Mouse (Mus musculus): ENCODE measurements around the gene Kcnh5. TPM values are rescaled to one million over a fixed set of nuclear protein-coding genes. Genes with fewer than 3 reads are reported as not detected.

The Kcnh5 gene
- total and polyA plus RNA-seq, 2 experiments, result not detected

DNA sequence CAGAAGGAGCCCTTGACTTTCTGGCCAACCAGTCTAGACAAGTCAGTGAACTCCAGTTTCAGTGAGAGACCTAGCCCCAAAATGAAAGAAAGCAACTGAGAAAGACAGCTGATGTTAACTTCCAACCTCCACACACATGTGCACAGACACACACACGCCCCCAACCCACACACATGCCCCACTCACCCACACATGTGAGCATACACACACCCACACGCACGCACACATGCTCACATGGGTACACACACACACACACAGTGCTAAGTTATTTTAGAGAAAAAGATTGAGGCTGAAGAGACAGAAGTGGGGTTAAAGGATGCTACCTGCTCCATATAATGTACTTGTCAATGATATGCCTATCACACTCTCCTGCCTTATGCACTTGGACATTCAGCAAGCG is 327.2 kb downstream of the Kcnh5 start:
- Histone ChIP-seq H3K27me3 (ENCODE audit: control insufficient read depth, insufficient read depth, low read length) (no peaks in the 10 kb centered on the region), H3K4me3 (ENCODE audit: insufficient read depth, low read depth, low read length) (no peak overlapping the region), H3K9ac (ENCODE audit: low read depth, low read length) (no peak overlapping the region), H3K79me2 (ENCODE audit: control insufficient read depth, insufficient read depth, low read length) (no peaks in the 10 kb centered on the region), H3K27ac (replicated peaks; ENCODE audit: insufficient read depth, low read depth, low read length) (no peak overlapping the region), H3K36me3 (ENCODE audit: control insufficient read depth, insufficient read depth, low read length) (no peaks in the 10 kb centered on the region), H3K4me1 (ENCODE audit: control insufficient read depth, insufficient read depth, low read length) (no peaks in the 10 kb centered on the region)
- no peak for TF ChIP-seq CTCF (IDR thresholded peaks at IDR 0.05; ENCODE audit: low read depth, low read length)
- no peak for TF ChIP-seq POLR2A (IDR thresholded peaks at IDR 0.05; ENCODE audit: extremely low read depth, insufficient read depth, low read length)
- 71% methylated on average over 4 of the region's 4 CpGs for WGBS
- DNase-seq (ENCODE audit: extremely low read depth, low read depth, low spot score), result no peak

DNA sequence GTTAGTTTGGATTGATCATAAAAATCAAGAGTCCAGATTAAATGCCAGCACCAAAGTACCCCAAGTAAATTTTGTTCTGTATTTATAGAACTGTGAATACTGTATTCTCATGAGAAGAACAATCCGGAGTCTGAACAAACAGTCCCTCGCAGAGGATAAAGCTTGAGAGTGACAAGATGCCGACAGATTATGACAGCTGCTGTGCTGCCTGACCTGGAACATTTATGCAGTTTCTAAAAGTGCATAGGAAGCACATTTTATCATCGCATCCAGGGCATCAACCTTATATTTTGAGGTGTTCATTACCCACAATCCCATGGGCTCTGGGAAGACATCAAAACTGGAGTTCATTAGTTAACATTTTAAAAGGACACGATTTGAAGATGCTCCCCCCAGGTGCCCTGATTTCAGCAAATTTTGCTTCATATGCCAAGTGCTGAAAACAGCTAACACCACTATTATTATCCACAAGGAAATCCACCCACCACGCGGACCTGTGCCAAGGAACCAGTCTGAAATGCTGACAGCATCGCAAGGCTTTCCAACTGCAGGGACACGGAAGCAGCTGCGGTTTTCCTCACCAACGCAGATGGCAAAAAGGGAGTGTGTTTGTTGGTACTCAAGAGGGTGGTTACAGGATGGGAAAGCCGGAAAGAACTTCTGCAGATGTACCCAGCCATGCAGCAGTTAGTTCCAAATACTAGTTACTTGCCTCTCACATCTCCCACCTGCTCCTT is 328.4 kb downstream of the Kcnh5 start:
- Histone ChIP-seq H3K36me3 (ENCODE audit: control insufficient read depth, insufficient read depth, low read length) (no peaks in the 10 kb centered on the region), H3K27me3 (ENCODE audit: control insufficient read depth, insufficient read depth, low read length) (no peaks in the 10 kb centered on the region), H3K79me2 (ENCODE audit: control insufficient read depth, insufficient read depth, low read length) (no peaks in the 10 kb centered on the region), H3K9ac (ENCODE audit: low read depth, low read length) (no peak overlapping the region), H3K4me3 (ENCODE audit: insufficient read depth, low read depth, low read length) (no peak overlapping the region), H3K27ac (replicated peaks; ENCODE audit: insufficient read depth, low read depth, low read length) (no peak overlapping the region), H3K4me1 (ENCODE audit: control insufficient read depth, insufficient read depth, low read length) (no peaks in the 10 kb centered on the region)
- DNase-seq (ENCODE audit: extremely low read depth, low read depth, low spot score), result no peak
- TF ChIP-seq CTCF (IDR thresholded peaks at IDR 0.05; ENCODE audit: low read depth, low read length) (no peak), POLR2A (IDR thresholded peaks at IDR 0.05; ENCODE audit: extremely low read depth, insufficient read depth, low read length) (no peak)
- WGBS, result 85% methylated on average over 12 of the region's 12 CpGs

Other genes with a start within 250 kb of the Kcnh5 start
- 2.8 and 4.2 TPM in 2 replicates for gene Rhoj, start 131.0 kb upstream of the Kcnh5 start, total RNA-seq (2014; rRNA removed)
- gene Rhoj, start 131.0 kb upstream of the Kcnh5 start, polyA plus RNA-seq (2012; rRNA removed), result 2.3 and 4.5 TPM in 2 replicates
- gene Gphb5, start 239.4 kb upstream of the Kcnh5 start, total RNA-seq (2014; rRNA removed), result not detected in 2 replicates
- gene Gphb5, start 239.4 kb upstream of the Kcnh5 start, polyA plus RNA-seq (2012; rRNA removed), result not detected in 2 replicates